Comparison of ENCODE assay signal across 9 mouse cellular contexts in the genomic region with DNA sequence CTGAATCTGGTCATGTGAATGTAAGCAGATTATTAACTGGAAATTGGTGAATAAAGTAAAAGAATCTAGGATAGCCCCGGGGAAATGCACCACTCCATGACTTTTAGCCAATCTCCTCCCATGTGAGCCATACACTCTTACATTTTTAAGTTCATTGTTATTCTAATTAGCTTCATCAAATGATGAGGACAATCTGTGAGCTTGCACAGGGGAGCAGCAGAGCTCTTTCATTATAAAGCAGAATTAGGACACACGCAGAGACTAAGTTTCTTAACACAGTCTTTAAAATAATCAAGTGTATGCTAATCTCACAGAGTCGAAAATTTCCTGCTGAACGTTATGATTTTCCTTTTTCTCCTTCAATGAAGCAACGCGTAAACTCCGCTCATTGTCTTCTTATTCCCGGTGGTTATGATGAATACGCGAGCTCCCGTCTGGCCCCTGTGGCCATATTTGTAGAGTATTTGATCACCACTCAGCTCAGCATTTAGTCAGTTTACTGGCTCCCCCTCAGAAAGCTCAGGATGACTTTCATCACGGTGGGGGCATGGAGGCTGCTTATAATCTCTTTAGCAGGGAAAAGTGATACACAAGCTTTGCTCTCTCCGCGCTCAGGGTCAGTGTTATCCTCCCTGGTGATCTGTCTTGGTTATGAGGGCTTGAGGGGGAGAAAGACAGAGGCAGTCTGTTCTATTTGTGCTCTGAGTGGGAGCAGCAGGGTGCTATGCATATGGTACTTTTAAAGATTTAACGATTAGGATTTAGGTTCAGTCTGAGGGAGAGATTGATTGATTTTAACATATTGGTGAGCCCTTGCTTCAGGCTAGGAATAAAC.
A peak's percentile ranks its signal among the peaks of the same experiment; 100 is the strongest.
DNase-seq lines count a peak whose midpoint lies in the region; ATAC-seq and TF ChIP-seq lines count a peak whose summit lies in the region.
"Had no signal": no experiment of that assay in that cellular context is flagged by ENCODE, and none has a peak within 500 bp of the region (broad histone marks: within the 10 kb centered on the region; RNA-seq: fewer than 3 reads in every experiment).

No protein-coding gene starts in this region.

- no peaks in the 10 kb centered on the region for H3K4me1 ChIP-seq in cortical plate, adult 2 months (ENCODE audit: control insufficient read depth, insufficient read depth, low read length)
- H3K4me1 ChIP-seq in hindbrain, embryonic 11.5 days (replicated peaks; ENCODE audit: control insufficient read depth, insufficient read depth, low read length): no peaks in the 10 kb centered on the region
- no peaks in the 10 kb centered on the region for H3K4me1 ChIP-seq in heart, embryonic 10.5 days
- H3K4me1 ChIP-seq: liver, embryonic 13.5 days had no signal

- H3K27ac ChIP-seq in cortical plate, adult 2 months (ENCODE audit: insufficient read depth, low read length): no peak overlapping the region
- H3K27ac ChIP-seq in hindbrain, embryonic 11.5 days (ENCODE audit: low read depth, low read length): 0 out of 2 replicates have a peak overlapping the region, but pooled peaks have one; percentile 43
- no peak overlapping the region for H3K27ac ChIP-seq in heart, embryonic 10.5 days
- H3K27ac ChIP-seq: liver, embryonic 13.5 days had no signal

- H3K9me3 ChIP-seq in hindbrain, embryonic 11.5 days (ENCODE audit: control insufficient read depth, low read length): no peaks in the 10 kb centered on the region
- H3K9me3 ChIP-seq in heart, embryonic 10.5 days: no peaks in the 10 kb centered on the region
- H3K9me3 ChIP-seq: liver, embryonic 13.5 days had no signal

- no peaks in the 10 kb centered on the region for H3K36me3 ChIP-seq in hindbrain, embryonic 11.5 days (ENCODE audit: control insufficient read depth, insufficient read depth, low read length)
- H3K36me3 ChIP-seq in heart, embryonic 10.5 days: no peaks in the 10 kb centered on the region
- H3K36me3 ChIP-seq: liver, embryonic 13.5 days had no signal

- H3K9ac ChIP-seq in hindbrain, embryonic 11.5 days (ENCODE audit: low read depth, low read length): no peak overlapping the region
- H3K9ac ChIP-seq: liver, embryonic 13.5 days had no signal

- WGBS in hindbrain, embryonic 11.5 days: 60% methylated on average over 15 of the region's 15 CpGs
- WGBS in heart, embryonic 10.5 days: 62% methylated on average over 15 of the region's 15 CpGs

- no peak for TF ChIP-seq POLR2A in cortical plate, adult 2 months (IDR thresholded peaks at IDR 0.05; ENCODE audit: extremely low read depth, insufficient read depth, low read length)

- H3K4me3 ChIP-seq in cortical plate, adult 2 months (ENCODE audit: insufficient read depth, low read length): peak overlapping the region; percentile 19; the same call in 1 of the 2 replicates
- no peak overlapping the region for H3K4me3 ChIP-seq in hindbrain, embryonic 11.5 days (ENCODE audit: low read depth, low read length)
- H3K4me3 ChIP-seq in heart, embryonic 10.5 days: no peak overlapping the region
- H3K4me3 ChIP-seq: liver, embryonic 13.5 days had no signal

- H3K27me3 ChIP-seq in hindbrain, embryonic 11.5 days (ENCODE audit: control insufficient read depth, insufficient read depth, low read length): no peaks in the 10 kb centered on the region
- no peaks in the 10 kb centered on the region for H3K27me3 ChIP-seq in heart, embryonic 10.5 days (ENCODE audit: insufficient read depth, poor library complexity, severe bottlenecking)
- H3K27me3 ChIP-seq: liver, embryonic 13.5 days had no signal

- peak; percentile 25 for DNase-seq in brain, adult 2 months (ENCODE audit: low read depth, low spot score)
- peak; percentile 39 for DNase-seq in hindbrain, embryonic 11.5 days (ENCODE audit: low spot score)
- peak; percentile 50 for DNase-seq in mesoderm, embryonic 11.5 days (ENCODE audit: low read depth, low spot score)
- DNase-seq in adipocyte (ENCODE audit: low spot score): no peak
- no peak for DNase-seq in heart, embryonic 10.5 days (ENCODE audit: low spot score)
- DNase-seq in kidney, adult 8-10 months: no peak
- DNase-seq: liver, embryonic 13.5 days had no signal

- no peak overlapping the region for H3K4me2 ChIP-seq in hindbrain, embryonic 11.5 days (replicated peaks; ENCODE audit: low read depth, low read length)
- H3K4me2 ChIP-seq: liver, embryonic 13.5 days had no signal

- TF ChIP-seq CTCF in cortical plate, adult 2 months (IDR thresholded peaks at IDR 0.05; ENCODE audit: extremely low read depth, insufficient read depth, low read length): no peak

- peak; percentile 92 for ATAC-seq in hindbrain, embryonic 11.5 days (ENCODE audit: low FRiP score)
- ATAC-seq: inflammation-experienced regulatory T-cells, adult 6 months had no signal

Comparison
In these comparisons a context has a peak if more than half of its experiments do, and no peak if none do; other contexts are left out.
1. DNase-seq: peak in brain, adult 2 months (single experiment), hindbrain, embryonic 11.5 days (single experiment) and mesoderm, embryonic 11.5 days (single experiment); none in adipocyte (single experiment), heart, embryonic 10.5 days (single experiment) and kidney, adult 8-10 months (0 of 2).